Mouse (Mus musculus): ENCODE results near the gene Phactr3.

DNA sequence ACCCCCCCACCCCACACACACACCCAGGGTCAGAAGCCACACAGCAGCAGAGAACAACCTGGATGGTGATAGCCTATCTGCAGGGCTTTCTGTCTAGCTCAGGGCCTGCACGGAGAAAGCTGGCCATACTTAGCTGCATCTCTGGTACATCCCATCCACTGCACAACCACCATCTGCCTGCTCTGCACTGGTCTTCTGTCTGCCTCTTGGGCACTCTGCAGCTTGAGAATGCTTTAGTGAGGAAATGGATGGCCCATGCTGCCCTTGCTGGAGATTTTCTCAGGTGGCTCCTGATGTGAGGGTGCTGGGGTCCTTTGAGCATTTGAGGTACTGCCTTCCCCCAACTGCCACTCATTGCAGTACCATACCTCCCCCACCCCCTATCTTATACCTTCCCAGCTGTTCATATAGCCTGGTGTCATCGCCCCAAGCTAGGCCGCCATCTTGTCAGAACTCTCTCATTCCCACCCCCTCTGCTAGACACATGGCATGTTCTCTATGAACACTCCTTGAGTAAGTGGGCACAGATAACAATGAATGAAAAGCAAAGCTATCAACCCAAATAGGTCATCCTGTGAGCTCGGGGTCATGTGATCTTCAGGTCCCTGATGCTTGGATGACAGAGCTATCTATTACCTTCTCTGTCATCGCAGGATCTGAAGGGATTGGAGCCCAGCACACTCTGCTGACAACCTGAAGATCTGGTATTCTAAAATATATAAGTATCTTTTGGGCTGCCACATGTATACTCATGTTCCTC, 13.0 kb downstream of the Phactr3 start:
- no peak for TF ChIP-seq CTCF (IDR thresholded peaks at IDR 0.05; ENCODE audit: low read depth)
- no peak for TF ChIP-seq EP300 (IDR thresholded peaks at IDR 0.05; ENCODE audit: low read depth)

Measured in liver, embryonic 14.5 days (tissue).